Mouse (Mus musculus): ENCODE data around the gene Pdpn.

Gene Pdpn

DNA sequence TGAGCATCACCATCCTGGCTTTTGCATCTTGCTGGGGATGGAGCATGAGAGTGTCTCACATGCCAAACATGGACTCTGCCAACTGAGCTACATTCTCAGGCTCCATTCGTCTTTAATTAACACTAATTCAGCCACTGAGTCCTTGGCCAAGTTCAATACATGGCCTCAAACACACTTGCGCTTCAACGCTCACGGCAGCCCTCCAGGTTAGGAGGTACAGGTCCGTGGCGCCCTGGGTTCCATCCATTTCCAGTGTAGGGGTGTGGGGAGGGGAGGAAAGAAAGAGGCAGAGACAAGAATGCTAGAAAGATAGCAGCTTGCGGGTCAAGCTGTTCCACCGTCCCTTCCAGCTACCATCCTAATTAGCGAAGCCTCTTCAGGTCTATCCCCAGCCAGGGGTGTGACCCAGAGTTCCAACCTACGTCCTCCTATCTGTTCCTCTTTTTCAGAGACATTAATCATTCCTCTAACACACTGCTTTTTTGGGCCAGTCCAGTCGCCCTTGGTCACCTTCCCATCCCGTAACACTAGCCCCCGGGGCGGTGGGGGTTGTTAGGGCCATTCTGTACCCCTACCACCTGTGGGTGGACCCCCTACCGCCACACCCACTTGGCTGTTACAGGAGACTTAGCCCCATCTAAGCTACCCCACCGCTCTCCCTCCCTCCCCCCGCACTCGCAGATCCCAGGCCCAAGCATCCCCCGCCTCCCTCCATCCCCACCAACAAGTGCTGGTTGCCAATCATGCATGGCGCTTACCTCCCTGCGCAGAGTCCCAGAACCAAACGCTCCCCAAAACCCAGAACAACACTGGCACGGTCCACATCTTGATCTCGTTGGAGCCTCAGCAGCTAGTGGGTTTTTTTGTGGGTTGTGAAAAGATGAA, 691 bp downstream of the Pdpn start:
- no peak for DNase-seq (ENCODE audit: low spot score)

DNA sequence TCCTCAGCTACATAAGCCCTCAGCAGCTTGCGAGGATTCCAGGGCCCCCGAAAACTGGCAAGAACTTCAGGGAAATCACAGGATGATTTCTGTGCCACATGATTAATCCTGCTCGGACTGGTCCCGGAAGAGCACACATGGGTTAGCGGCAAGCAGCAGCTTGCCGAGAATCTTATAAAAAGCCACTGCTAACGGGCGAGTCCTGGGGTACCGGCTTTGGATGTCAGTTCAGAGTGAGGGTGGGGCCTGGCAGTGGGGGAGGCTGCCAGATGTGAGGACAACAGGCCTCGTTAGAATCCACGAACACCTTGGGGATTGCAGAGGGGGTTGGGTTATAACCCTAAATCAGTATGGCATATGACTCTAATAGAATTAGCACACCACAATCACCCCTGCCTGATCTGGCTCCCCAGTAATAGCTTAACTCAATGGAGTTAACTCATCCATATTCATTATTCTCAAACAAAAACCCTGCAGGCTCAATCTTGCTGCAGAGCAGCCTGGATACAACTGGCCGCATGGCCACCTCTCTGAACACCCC, 2.3 kb downstream of the Pdpn start:
- no peak for DNase-seq (ENCODE audit: low spot score)

DNA sequence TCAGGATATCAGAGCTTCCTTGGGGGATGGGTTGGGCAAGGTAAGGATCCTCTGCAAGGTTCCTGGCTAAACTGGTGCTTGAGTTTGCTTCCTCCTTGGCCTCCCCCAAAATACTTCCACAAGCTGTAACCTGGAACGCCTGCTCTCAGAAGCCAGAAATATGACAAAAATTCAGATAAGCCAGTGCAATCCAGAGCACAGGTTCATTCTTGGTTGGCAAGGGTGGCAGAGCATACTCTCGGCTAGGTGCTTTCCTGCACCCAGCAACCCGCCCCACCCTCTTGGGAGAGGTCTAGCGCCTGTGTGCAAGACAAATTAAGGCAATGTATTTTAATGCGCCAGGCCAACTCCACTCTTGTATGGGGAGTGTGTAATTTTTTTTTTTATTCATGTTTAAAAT, 3.2 kb downstream of the Pdpn start:
- no peak for DNase-seq (ENCODE audit: low spot score)

- no peak for DNase-seq (ENCODE audit: low spot score)
Observed at GRCm38 (mm10) chr4:143294324-143294723, 5.0 kb downstream of the Pdpn start.

DNA sequence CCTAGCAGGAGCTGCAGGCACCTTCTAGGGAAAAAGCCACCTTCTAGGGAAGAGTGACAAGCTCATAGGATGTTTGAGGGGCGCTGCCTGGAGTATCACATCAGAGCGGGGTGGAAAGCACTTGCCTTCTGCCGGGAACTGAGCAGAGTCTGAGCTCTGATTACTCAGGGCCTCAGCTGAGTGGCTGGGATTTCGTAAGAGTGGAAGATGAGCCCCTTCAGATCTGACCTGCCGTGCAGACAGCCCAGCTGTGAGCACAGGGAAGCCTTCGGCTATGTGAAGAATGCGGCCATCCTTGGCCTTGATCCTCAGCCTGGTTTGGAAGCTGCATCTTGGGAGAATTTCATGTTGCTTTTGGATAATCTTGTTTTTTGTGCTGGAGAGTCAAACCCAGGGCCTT, 10.5 kb downstream of the Pdpn start:
- no peak for DNase-seq (ENCODE audit: low spot score)

- no peak for DNase-seq (ENCODE audit: low spot score)
Observed at GRCm38 (mm10) chr4:143288473-143288872, 10.9 kb downstream of the Pdpn start.

GRCm38 (mm10) chr4:143287065-143287464, 12.3 kb downstream of the Pdpn start:
- DNase-seq (ENCODE audit: low spot score): no peak

GRCm38 (mm10) chr4:143280166-143280565, 19.2 kb downstream of the Pdpn start:
- no peak for DNase-seq (ENCODE audit: low spot score)

DNA sequence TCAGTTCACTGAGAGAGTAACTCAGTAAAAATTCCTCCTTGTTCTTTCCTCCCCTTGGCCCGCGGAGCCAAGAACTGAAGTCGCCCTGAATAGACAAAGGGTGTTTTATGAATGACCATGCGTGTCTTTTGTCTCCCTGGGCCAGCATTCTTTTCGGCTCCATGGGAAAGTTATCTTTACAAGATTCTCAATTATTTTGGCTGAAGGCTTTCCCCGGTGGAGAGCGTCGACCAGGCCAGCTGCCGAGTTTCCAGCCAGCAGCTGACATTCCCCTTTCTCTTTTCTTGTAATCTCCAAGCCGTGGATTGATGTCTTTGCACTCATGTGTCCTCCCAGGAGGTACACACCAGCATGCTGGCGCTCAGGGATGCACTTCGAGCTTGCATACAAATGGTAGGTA, 19.7 kb downstream of the Pdpn start:
- DNase-seq (ENCODE audit: low spot score): no peak

DNA sequence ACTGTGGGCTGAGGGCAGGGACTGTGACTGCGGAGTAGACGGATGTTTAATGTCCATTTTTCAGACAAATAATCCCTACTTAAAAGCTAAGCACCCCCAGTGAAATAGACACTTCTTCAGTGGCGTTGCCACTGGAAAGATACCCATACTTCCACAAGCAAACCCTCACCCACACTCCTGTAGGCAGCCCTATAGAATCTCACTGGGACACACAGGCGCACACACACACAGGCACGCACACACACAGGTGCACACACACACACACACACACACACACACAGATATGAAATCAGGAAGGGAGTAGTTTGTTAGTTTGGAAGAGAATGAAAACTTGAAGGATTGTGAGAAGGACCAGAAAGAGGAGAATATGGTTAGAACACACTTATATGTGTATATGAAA, 20.3 kb downstream of the Pdpn start:
- no peak for DNase-seq (ENCODE audit: low spot score)

GRCm38 (mm10) chr4:143278429-143278871, 20.9 kb downstream of the Pdpn start:
- no peak for DNase-seq (ENCODE audit: low spot score)

DNA sequence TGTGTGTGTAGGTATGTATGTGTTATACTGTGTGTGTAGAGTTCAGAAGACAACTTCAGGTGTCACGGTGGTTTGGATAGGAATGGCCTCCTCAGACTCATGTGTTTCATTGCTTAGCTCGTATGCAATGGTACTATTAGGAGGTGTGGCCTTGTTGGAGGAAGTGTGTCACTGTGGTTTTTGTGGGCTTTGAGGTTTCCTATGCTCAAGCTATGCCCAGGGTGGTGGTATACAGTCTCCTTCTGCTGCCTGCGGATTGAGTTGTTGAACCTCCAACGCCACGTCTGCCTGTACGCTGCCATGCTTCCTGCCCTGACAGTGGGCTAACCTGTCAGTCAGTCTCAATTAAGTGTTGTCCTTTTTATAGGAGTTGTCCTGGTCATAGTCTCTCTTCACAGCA, 22.0 kb downstream of the Pdpn start:
- DNase-seq (ENCODE audit: low spot score): no peak

GRCm38 (mm10) chr4:143271571-143271970, 27.8 kb downstream of the Pdpn start:
- DNase-seq (ENCODE audit: low spot score): no peak

GRCm38 (mm10) chr4:143270903-143271302, 28.5 kb downstream of the Pdpn start:
- no peak for DNase-seq (ENCODE audit: low spot score)

GRCm38 (mm10) chr4:143262696-143263095, 36.7 kb downstream of the Pdpn start:
- no peak for DNase-seq (ENCODE audit: low spot score)

- no peak for DNase-seq (ENCODE audit: low spot score)
Observed at GRCm38 (mm10) chr4:143259718-143260349, 39.5 kb downstream of the Pdpn start.

GRCm38 (mm10) chr4:143258517-143258916, 40.8 kb downstream of the Pdpn start:
- DNase-seq (ENCODE audit: low spot score): no peak

- DNase-seq (ENCODE audit: low spot score): no peak
Observed at GRCm38 (mm10) chr4:143257971-143258370, 41.4 kb downstream of the Pdpn start.

DNA sequence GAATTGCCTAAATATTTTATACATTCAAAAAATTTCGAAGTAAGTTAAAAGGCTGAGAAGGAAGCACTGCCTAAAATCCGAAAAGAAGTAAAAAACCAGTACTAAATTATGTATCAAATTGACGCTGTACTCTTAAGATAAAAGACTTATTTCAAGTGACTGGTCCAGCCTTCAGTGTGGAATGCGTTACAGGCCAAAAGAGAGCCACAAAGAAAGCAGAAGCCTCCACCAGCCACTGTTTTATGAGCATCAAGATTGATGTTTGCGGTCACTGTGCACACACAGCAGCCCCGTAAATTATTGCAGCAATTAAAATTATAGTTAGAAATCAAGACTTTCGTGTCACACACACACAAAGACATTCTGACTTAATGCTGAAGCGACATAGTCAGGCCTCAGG, 43.8 kb downstream of the Pdpn start:
- no peak for DNase-seq (ENCODE audit: low spot score)

GRCm38 (mm10) chr4:143253356-143253755, 46.0 kb downstream of the Pdpn start:
- DNase-seq (ENCODE audit: low spot score): no peak

GRCm38 (mm10) chr4:143248050-143248449, 51.3 kb downstream of the Pdpn start:
- DNase-seq (ENCODE audit: low spot score): no peak

DNA sequence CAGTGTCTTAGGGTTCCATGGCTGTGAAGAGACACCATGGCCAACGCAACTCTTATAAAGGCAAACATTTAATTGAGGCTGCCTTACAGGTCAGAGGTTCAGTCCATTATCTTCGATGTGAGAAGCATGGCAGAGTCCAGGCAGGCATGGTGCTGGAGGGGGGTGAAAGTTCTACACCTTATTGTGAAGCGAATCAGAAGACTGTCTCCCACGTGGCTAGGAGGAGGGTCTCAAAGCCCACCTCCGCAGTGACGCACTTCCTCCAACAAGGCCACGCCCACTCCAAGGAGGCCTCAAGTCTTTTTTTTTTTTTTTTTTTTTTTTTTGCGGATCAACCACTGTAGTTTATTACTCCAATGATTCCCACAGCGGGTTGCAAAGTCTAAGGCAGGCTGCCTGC, 58.1 kb downstream of the Pdpn start:
- no peak for DNase-seq (ENCODE audit: low spot score)

GRCm38 (mm10) chr4:143239615-143240201, 59.7 kb downstream of the Pdpn start:
- DNase-seq (ENCODE audit: low spot score): no peak

Data from left cerebral cortex, adult 11 months (tissue).